Mouse (Mus musculus): Measurements from ENCODE around the gene Armh3.

DNA sequence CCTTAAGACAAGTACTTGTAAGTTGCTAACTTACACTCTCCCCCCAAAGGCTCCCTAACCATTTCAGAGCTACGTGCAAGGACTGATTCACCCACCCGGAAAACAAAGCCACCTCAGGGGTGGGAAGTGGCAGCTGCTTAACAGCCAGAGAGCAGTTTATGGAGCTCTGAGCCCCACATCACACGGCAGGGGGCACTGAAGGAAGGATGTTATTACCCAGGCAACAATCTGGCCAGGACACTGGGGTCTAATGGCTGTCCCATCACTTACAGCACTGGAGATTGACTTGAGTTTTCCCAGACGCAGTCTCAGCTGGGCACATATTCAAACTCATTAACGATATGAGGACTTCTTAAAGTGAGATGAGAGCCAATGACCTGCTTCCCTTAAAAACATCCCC, 37.5 kb downstream of the Armh3 start:
- TF ChIP-seq CTCF (IDR thresholded peaks at IDR 0.05; ENCODE audit: insufficient read depth, low read depth, low read length) (no peak), POLR2A (IDR thresholded peaks at IDR 0.05; ENCODE audit: insufficient read depth, low read depth, low read length) (no peak)

Measured in olfactory bulb, adult 2 months (tissue).